Mouse (Mus musculus) adrenal gland, adult 18-20 months (tissue): ENCODE measurements around the gene Rbl1. TPM values are rescaled to one million over a fixed set of nuclear protein-coding genes. Genes with fewer than 3 reads are reported as not detected.
"Not testable (repeated sequence)": the region's sequence is repeated elsewhere in the genome, so short reads cannot be mapped to it uniquely, and the experiment has no call there.

Source experiments
- DNase-seq, 2 experiments: peaks; one replicate each; pipeline ENCODE4 v3.0.0; 2021 to 2022; ENCODE audit warnings: low spot score in 2 of 2
- long read RNA-seq, 2 experiments: library from polyadenylated mRNA; stranded (forward); transcript quantifications; one replicate each; pipeline ENCODE4 v2.0.0; 2021
- total RNA-seq, 2 experiments: library from RNA; stranded (reverse); gene quantifications; 1 replicate in 1 of 2; 2 replicates in 1 of 2; pipeline ENCODE4 v1.2.3; 2021

Gene Rbl1
- 1 to 10 TPM; 2.8 to 3.7 TPM for total RNA-seq
- long read RNA-seq, experiment 1, full-length matches to known transcripts, result 3 of 3 reads
- long read RNA-seq, experiment 1, partial matches to known transcripts, result 0 of 3 reads
- long read RNA-seq, experiment 1, other reads (novel, unspliced or antisense), result 0 of 3 reads
- long read RNA-seq, experiment 2, full-length matches to known transcripts, result 1 of 1 reads
- long read RNA-seq, experiment 2, partial matches to known transcripts, result 0 of 1 reads
- long read RNA-seq, experiment 2, other reads (novel, unspliced or antisense), result 0 of 1 reads

DNA sequence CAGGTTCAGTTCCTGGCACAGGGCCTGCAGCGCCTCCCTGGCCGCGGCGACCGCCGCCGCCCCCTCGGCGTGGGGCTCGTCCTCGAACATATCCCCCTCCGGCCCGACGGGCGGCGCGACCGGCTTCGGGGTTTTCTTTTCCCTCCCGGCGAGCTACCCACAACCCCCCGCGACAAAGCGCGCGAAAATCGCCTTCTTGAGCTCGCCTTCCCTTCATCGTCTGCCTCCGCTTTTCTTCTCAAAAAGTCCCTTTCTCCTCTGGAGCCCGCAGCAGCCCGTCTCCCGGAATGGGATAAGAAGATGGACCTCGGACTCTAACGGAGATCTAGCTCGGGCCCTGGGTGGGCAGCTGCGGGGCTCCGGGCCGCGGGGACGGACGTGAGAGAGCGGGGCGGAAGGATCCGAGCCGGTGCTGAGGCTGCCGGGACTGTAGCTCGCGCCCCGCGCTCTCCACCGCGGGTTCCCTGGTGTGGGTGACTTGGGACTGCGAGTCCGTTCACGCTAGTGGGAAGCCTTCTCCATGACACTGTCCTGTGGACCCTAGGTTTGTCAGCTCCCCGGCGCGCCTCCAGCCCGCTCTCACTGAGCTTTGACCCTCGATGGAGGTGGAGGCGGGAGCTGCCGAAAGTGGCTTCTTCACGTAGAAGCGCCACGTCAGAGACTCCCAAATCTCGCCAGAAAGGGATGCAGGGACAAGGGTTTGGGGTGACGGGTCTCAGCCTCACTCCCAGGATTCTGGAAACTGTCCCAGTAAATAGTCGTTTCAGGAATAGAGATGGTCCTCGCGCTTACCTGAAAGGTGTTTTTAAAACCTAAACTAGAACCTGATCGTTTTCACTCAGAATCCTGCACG is at the start of gene Rbl1:
Rbl1 (minus strand) TSS at position 169 of the 853 bp plus-strand sequence.
- DNase-seq, result peak; percentile 79 to 83

DNA sequence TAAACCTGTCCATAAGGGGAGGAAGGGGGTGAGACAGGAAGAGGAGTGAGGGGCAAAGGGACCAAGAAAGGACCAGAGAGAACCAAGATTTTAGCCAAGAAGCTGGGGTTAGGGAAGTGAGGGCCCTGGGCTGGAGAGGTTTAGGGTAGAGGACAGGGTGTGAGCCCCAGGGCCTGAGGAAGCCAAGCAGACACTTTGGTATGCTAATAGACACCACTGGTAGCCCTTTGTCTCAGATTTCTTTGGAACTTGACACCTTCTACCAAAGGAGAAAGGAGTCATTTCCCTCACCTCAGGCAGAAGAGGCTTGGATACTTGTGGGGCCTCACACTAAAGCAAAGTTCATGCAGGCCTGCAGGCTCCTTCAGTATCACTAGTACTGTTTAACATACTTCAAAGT is 43.8 kb upstream of the Rbl1 start:
- DNase-seq, result no peak

DNA sequence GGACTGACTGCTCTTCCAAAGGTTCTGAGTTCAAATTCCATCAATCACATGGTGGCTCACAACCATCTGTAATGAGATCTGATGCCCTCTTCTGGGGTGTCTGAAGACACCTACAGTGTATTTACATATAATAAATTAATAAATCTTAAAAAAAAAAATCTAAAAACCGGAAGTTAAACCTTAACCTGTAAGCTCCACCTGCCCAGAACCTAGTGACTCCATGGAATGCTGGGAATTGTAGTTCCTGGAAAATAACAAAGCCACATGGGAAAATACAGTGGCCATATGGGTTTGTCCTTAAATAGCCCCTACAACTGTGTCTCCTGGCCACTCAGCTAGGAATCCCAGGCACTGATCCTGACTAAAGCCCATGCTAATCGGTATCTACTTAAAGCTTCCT is 41.3 kb upstream of the Rbl1 start:
- no peak for DNase-seq

DNA sequence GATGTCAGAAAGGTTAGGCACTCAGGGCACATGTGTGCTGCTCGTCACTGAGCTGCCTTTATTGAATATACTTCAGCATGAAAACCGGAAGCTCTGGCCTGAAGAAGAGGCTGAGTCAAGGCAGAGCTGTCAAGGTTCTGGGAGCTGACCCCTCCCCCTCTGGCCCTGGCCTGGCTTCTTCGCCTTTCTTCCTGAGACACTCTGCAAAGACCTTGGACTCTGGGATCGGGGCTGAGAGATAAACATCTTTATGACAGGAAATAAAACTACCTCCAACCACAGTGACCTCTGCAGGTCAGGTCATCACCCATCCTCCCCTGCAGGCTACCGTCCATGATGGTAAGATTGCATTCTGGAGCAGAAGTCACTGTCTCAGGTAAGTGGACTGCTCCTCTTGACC is 40.7 kb upstream of the Rbl1 start:
- peak in 1 of 2 experiments; percentile 5 for DNase-seq

DNA sequence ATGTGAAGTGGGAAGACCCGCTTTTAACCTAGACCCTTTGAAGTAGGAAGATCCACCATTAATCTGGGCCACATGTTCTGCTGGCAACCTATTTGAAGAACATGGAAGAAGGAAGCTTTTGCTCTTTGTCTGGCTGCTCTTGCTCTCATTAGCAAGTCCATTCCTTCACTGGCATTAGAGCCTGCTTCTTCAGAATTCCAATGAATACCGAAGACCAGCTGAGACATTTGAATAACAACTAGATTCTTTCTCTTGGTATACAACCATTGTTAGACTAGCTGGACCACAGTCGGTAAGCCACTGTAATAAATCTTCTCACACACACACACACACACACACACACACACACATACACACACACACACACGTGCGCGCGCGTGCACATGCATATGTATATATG is 31.6 kb upstream of the Rbl1 start:
- DNase-seq, result no peak

DNA sequence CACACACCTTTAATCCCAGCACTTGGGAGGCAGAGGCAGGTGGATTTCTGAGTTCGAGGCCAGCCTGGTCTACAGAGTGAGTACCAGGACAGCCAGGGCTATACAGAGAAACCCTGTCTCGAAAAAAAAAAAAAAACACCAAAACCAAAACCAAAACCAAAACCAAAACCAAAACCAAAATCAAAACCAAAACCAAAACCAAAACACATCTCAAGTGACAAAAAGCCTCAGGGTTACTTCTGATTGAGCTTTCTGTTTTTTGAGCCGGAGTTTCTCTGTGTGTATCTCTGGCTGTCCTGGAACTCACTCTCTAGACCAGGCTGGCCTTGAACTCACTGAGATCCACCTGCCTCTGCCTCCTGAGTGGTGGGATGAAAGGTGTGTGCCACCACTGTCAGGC is 17.6 kb upstream of the Rbl1 start:
- not testable (repeated sequence) for DNase-seq

DNA sequence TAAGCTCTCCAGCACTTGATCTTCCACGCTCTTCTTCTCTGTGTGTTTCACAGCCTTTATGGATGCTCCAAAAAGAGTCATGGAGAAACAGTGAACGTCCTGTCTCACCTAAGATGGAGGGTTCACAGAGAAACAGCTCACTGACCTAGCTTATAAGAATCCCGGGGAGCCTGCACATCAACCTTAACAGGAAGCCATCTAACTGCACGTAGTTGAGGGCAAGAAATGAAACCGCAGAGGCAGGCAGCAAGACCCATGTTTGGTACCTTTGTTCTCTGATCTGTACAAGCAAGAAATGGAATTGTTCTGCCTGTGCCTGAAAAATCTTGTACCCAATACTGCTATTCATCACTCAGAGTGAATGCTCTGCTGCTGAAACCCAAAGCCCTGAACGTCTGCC is 15.8 kb upstream of the Rbl1 start:
- no peak for DNase-seq

DNA sequence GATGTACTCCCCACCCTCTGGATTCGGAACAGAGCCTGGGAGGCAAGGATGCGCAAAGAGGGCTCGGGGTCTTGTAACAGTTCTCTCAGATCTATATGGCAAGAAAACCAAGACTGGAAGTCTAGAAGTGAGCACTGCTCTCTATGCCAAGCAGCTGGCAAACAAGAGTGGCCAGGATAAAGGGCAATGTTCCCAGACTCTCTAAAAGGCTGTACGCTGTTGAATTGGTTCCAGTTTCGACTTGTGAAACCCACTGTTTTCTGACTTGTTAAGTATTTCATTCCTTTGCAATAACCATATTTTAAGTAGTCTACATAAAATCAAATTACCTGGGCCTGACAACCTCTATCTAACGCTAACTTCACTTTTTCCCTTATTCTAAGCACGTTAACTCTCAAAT is 7.4 kb upstream of the Rbl1 start:
- DNase-seq, result no peak

DNA sequence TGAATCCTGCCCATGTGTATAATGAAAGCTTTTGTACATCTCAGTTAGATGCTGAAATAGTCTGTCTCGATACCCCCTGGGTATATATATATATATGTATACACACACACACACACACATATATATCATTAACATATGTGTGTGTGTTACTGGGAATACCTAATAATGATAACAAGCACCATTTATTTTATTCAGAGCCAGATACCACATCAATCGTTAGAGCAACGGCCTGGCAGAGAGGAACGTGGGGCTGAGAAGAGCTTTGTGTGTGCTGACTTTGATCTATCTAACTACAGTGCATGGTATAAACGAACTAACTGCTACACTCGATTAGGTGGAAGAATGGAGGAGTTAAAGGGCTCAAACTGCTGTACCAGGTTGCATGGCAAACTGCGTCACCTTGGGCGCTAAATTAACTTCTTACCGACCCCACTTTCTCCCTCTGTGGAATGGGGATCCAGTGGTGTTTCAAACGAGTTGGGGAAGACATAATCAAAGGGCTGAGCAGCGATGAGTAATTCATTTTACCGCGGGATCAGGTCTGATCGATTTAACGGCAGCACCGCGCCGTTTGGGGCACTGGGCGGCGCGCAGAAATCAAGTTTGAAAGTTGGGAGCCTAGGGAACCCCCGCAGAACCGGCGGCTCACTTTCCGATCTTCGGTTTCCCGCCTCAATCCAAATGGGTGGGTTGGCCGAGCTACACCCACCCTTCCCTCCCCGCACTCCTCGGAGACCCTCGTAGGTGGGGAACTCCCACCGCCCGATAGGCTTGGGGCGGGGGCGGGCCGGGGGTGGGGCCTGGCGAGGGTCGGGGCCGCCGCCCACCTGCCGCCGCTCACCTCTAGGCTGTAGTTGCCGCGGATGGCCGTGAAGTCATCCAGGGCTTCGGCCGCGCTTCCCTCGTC is 622 bp downstream of the Rbl1 start:
- peak; percentile 11 to 28 for DNase-seq

DNA sequence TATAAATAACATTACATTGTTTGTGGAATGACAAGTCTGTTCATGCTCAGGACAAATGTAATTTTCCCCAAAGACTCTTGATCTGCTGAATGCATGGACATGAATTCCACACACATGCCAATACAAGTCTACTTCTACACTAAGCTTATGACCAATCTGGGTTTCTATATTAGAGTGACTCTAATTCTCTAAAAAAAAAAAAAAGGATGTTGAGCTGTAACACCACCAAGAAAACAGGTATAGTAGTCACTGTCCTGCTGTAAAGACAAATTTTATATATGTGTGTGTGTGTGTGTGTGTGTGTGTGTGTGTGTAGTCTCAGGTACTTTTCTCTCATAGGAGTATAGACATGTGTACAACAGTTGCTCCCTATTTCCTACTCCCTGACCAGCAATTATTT is 1.3 kb downstream of the Rbl1 start:
- DNase-seq, result no peak

DNA sequence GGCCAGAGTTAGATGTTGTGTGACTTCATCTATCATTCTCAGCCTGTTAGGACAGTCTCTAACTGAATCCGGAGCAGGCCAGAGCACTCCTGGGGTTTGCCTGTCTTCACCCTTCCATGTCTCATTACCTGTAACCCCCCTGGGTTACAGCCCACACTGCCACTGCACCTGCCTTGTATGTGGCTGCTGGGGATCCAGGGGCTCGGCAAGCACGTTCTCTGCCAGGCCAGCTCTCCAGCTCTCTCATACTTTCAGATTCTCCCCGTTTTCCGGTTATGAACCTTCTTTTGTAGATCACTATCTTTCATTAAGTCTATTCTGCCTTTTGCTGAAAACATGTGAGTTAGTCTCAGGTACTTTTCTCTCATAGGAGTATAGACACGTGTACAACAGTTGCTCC is 2.0 kb downstream of the Rbl1 start:
- no peak for DNase-seq

DNA sequence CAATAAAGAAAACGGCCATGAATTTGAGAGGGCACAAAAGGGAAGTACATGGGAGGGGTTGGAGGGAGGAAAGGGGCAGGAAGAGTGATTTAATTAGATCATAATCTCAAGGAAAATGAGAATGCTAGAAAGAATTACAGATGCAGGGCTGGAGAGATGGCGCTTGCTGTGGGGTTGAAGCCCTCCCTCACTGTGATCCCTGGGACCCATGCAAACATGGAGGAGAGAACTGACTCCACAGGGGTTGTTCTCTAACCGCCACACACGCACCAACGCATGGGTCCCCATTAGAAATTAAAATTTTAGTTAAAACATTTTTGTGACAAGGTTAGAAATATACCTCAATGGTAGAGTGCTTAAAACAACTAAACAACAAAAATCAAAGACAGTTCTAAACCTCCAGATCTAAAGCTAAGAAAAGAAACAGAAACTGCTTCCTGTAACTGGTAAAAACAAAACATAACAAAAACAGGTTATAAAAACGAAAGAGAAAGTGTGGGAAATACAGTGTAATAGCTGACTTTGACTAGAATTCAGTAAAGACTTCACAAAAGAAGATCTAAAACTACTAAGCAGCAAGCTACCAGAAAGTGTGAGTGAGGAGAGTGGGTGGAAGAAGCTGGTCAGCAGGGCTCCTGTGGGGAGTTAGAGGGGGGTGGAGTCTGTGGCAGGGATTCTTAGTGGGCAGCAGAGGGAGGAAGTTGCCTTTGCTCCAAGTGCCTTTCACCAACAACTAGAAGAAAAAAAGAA is 3.1 kb downstream of the Rbl1 start:
- peak; percentile 3 to 25 for DNase-seq

DNA sequence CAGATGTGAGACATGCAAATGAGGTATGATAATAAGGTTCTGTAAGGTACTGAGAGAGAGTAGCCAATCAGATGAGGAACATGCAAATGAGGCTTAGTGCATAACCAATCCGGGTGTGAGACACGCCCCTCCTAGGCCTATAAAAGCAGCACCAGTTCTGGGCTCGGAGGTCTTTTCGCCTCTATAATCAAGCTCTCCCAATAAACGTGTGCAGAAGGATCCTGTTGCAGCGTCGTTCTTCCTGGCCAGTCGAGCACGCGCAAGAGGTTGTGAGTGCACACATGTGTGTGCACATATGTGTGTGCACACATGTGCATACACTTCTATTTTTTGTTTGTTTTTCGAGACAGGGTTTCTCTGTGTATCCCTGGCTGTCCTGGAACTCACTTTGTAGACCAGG is 5.9 kb downstream of the Rbl1 start:
- DNase-seq, result not testable (repeated sequence)

DNA sequence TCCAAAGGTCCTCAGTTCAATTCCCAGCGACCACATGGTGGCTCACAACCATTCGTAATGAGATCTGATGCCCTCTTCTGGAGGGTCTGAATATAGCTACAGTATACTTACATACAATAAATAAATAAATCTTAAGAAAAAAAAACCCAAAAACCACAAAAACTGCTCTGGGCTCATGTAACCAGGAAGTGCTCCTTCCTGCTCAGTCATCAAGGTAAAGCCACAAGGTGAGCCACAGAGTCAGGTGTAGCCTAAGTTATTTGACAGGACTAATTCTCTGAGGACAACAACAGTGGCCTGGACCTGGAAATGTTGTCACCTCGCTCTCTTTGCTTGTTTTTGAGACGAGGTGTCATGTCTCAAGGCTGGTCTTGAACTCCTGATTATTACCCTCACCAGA is 13.7 kb downstream of the Rbl1 start:
- no peak for DNase-seq

DNA sequence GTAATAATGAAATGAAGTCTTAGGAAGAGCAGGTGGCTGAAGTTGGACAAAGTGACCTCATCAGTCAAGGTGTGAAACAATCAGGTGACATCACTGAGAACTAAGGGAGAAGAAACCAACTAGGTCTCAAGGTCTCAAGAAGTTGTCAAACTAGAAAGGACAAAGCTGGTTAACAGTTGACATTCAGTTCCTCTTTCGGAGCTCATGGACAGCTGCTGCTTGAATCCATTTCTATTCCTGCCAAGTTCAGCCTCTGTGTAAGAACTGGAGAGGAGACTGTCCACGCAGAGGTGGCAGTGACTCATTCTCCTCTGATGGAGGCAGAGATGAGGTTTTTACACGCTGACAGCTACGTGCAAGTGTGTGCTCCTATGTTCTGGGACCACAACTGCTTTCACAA is 17.1 kb downstream of the Rbl1 start:
- DNase-seq, result no peak

DNA sequence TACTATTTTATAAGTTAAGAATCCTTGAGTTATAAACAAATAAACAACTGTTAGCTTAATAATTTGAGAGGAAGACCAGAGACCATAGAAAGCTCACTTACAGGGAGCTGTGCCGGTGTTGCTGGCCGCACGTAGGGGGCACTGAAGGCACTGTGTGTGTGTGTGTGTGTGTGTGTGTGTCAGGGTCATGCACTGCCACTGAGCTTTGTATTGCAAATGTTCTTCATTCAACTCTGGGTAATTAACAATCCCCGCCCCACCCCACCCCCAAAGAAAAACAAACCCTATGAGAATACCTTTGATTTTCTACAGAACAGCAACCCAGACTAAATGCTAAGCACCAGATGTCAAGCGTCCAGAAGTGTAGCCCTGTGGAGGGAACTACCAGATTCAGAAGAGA is 17.8 kb downstream of the Rbl1 start:
- no peak for DNase-seq

DNA sequence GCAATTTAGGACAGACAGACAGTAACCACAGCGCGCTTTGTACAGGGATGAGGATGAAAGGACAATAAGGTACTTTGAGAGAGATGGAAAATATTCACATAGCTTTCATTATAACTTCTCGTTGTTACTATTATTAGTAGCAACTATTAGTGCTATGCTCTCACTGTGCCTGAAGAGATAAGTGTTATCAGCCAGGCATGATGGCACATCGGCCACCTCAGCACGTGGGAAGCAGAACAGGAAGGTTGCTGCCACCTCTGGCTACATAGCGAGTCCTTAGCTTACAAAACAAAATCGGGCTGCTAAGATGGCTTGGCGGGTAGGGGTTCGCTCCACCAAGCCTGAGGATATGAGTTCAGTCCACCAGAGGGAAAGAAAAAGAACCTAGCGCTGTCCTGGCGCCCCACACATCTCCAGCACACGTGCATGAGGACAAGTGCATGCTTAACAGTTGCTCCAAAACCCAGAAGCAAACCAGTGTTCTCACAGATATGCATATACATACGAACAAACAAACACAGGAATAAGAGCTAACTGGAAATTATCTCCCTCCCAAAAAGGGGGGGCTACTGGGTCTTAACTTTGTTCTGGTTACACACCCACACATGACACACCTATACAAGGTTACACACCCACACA is 19.2 kb downstream of the Rbl1 start:
- DNase-seq, result no peak

DNA sequence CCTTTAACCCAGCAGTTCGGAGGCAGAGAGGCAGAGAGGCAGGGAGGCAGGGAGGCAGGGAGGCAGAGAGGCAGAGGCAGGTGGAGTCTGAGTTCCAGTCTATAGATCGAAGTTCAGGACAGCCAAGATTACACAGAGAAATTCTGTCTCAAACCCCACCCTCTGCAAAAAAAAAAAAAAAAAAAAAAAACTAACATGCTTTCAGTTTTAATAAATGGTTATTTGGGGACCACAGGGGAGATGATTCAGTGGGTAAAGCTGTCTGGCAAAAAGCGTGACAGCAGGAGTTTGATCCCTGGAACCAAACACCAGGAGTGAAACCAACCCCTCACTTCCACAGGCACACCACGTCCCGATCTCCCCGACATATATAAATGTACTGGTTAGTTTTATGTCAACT is 26.2 kb downstream of the Rbl1 start:
- no peak for DNase-seq

DNA sequence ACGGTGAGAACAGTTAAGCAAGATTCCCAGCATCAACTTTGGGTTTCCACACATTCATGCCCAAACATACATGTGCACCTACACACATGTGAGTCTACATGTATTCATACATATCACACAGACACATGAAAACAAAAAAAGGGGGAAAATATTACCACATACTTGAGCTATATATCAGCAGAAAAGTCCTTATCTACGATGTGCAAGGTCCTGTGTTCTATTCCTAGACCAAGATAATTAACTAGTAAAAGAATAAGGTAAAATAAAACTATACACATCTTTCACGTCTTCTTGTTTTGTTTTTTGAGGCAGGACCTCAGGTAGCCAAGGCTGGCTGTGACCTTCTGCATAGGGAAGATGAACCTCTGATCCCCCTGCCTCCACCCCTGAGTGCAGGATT is 28.1 kb downstream of the Rbl1 start:
- DNase-seq, result no peak

DNA sequence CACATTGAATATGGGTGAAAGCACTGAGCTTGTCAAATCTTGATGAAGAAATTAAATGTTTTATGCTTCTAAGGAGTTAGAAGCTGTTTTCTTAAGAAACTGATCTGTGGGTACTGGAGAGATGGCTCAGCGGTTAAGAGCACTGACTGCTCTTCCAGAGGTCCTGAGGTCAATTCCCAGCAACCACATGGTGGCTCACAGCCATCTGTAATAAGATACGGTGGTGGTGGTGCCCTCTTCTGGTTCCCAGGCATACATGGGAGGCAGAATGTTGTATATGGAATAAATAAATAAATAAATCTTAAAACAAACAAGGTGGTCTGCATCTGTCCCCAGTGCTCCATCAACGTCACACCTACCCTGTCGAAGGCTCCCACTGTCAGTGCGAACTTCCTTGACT is 29.9 kb downstream of the Rbl1 start:
- DNase-seq, result no peak
